Mouse (Mus musculus) leukemia stem cell, adult 10-12 weeks (primary cell): ENCODE results near the gene Mrps18c. TPM values are rescaled to one million over a fixed set of nuclear protein-coding genes. Genes with fewer than 3 reads are reported as not detected.

Experiments used
- polyA plus RNA-seq: library from polyadenylated mRNA; stranded (reverse); fragments of >175 nt; gene quantifications from 2 replicates; pipeline ENCODE4 v1.2.3, GENCODE M21; 2012; ENCODE audit warnings: low replicate concordance

The Mrps18c gene
- polyA plus RNA-seq: 0.92 and 4.7 TPM in 2 replicates

GRCm38 (mm10) chr5:100798165-100798860, at the start of gene Mrps18c, which contains the start of gene Helq:
Gene Mrps18c (plus strand): TSS chr5:100798627.
Gene Helq (minus strand): TSS chr5:100798598.

GRCm38 (mm10) chr5:100820483-100821184, 22.2 kb downstream of the Mrps18c start, which contains the start of gene Abraxas1:
Gene Abraxas1 (minus strand): TSS chr5:100820965.

GRCm38 (mm10) chr5:100845485-100845847, 47.0 kb downstream of the Mrps18c start, which contains the start of gene Gpat3:
Gene Gpat3 (plus strand): TSS chr5:100845713.

Other genes starting within 250 kb of the Mrps18c start
- 0.72 and 2.3 TPM in 2 replicates for gene Plac8, start 226.4 kb upstream of the Mrps18c start, polyA plus RNA-seq
- gene Coq2, start 123.5 kb upstream of the Mrps18c start, polyA plus RNA-seq: 62.3 and 69.2 TPM in 2 replicates
- gene Hpse, start 78.9 kb upstream of the Mrps18c start, polyA plus RNA-seq: 3.7 and 9.0 TPM in 2 replicates
- 27.7 and 34.4 TPM in 2 replicates for gene Helq, start within 50 bp of the Mrps18c start, polyA plus RNA-seq
- gene Abraxas1, start 22.3 kb downstream of the Mrps18c start, polyA plus RNA-seq: 2.2 and 6.9 TPM in 2 replicates
- gene Gpat3, start 47.1 kb downstream of the Mrps18c start, polyA plus RNA-seq: 0.33 and 0.72 TPM in 2 replicates